Mouse (Mus musculus) common myeloid progenitor, adult 5-6 weeks (primary cell): ENCODE measurements around the gene Nradd. TPM values are rescaled to one million over a fixed set of nuclear protein-coding genes. Genes with fewer than 3 reads are reported as not detected.

Experiments
- ATAC-seq: replicated peaks from 2 replicates; pipeline ENCODE4 v1.8.0; 2016; ENCODE audit warnings: low read depth, mild to moderate bottlenecking, moderate TSS enrichment, inconsistent platforms; ENCODE audit not compliant: poor library complexity, severe bottlenecking
- total RNA-seq: library from RNA; stranded (forward); fragments of 200-1000, 187-1606 nt; gene quantifications from 2 replicates; pipeline ENCODE4 v1.2.3, GENCODE M21; 2017

Gene Nradd
- total RNA-seq: 2.1 and 5.8 TPM in 2 replicates

DNA sequence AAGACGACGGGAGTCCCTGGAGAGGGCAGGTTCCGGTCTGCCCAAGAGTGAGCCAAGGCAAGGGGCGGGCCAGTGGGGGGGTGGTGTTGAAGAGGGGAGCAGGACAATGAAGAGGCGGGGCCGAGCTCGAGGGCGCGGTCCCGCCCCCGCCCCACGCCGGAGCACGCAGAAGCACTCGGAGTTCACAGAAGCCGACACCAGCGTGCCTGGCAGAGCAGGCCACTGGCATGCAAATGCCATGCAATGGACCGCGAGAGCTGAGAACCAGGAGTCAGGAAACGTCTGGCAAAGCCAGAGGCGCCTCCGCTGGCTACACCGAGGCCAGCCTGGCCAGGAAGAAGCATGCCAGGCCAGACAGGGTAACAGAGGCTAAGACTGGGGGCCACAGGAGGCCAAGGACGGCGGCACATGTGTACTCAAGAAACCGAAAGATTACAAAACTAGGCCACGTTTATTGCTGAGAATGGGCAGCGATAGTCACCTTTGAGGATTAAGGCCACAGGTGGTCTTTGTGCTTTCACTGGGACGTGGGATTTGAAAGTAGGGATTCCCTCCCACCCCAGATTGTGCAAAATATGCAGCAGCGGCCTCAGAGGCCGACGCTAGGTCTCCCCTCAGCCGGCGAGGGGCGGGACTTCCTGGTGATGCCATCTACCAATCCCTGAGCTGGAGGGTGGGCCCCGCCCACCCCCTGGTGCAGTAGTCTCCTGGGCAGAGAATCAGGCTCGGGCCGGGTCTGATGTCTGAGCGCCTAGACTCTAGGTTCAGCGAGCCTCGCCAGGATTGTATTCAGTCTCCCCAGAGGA, at the start of gene Nradd:
Gene Nradd (minus strand): TSS at position 92 of the 806 bp plus-strand sequence.
- peak; percentile 84 for ATAC-seq

DNA sequence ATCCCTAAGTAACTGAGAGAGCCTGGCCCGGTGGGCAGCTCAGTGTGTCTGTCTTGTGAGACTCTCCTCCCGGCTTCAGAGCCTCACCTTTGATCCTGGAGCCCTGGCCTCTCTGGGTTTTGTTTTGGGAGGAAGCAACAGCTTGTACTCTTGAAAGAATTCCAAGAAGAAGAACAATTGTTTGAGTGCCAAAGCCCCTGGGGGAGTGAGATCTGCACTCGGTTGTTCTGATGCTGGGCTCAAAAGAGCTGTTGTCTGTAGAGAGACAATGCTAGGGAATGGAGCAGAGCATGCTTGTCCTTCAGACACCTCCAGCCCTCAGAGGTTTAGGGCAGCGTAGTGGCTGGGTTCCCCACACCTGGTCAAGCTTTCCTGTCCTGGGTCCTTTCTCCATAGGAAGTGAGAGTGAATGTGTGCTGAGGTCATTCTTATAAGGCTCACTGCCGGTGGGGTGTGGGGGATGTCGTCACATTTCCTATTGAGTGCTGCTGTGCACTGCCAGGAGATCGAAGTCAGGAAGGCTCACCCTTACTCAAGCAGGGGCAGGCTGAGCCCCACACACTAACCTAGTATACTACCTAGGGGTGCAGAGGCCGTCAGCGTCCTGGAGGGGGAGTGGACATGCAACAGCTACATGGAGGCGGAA, 49.0 kb upstream of the Nradd start:
- ATAC-seq: 0 out of 2 replicates have a peak, but pooled peaks have one; percentile 6

DNA sequence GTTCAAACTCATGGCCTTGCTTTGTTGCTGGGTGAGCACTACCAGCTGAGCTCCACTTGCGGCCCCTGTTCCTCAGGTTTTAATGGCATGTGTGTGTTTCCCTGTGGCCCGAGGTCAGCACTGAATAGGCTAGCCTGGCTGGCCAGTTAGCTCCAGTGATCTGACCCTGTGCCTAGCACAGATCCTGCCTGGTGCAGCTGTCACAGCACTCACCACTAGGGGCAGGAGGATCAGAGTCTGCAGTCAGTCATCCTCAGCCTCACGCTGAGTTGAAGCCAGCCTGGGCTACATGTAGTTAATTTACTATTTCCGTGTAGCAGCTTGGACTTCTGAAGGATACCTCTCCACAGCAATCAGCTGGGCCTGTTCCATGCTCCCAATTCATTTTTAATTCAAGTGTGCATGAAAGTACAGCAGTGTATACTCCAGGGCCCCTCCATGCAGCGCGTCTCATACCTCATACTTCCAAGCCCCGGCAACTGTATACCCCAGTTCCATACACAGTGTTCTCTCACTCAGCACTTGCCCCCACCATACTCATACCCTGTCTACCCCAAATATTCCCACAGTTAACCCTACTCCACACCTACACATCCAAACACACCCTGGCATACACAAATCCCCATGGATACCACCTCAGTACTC, 48.3 kb upstream of the Nradd start:
- ATAC-seq: peak; percentile 28; the same call in 1 of the 2 replicates

DNA sequence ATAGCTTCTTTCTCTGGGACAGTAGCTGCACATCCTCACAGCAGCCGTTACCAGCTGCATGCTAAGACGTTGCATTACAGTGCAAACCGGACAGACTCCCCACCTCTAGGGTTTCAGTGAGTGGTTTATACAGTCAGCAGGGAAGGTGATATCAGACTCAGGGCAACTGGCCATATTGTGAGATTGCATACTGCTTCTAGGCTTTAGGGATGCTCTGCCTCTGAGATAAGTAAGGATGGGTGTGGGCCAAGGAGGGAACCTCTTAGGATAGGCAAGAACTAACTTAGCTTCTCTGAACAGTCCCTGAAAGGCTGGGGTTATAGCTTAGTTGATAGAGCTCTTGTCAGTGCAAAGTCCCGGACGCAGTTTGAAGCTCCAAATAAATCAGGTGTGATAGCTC, 45.5 kb upstream of the Nradd start:
- ATAC-seq: no peak

- ATAC-seq: peak; percentile 49
Measured at GRCm38 (mm10) chr9:110668601-110669293, 44.5 kb upstream of the Nradd start.

- ATAC-seq: 0 out of 2 replicates have a peak, but pooled peaks have one; percentile 12
Measured at GRCm38 (mm10) chr9:110667219-110667836, 43.1 kb upstream of the Nradd start.

DNA sequence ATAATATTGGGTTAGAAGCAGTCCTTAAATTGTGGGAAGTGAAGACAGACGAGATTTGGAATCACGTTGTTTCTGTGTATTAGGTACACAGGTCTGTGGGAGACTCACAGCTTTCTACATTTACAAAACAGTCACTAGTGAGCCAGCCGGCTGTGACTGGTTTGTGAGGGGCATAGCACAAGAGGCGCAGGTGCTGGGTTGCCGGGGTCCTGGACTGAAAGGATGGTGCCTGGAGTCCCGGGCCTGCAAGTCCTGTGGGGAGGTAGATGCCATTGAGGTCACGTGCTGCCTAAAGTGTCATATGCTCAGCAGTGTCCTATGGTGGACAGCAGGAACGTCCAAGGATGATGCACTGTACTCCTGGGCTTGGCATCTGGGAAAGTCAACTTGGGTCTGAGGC, 42.1 kb upstream of the Nradd start:
- ATAC-seq: no peak

- ATAC-seq: peak; percentile 90
Measured at GRCm38 (mm10) chr9:110665912-110666311, 41.7 kb upstream of the Nradd start.

- no peak for ATAC-seq
Measured at GRCm38 (mm10) chr9:110662844-110663243, 38.6 kb upstream of the Nradd start.

DNA sequence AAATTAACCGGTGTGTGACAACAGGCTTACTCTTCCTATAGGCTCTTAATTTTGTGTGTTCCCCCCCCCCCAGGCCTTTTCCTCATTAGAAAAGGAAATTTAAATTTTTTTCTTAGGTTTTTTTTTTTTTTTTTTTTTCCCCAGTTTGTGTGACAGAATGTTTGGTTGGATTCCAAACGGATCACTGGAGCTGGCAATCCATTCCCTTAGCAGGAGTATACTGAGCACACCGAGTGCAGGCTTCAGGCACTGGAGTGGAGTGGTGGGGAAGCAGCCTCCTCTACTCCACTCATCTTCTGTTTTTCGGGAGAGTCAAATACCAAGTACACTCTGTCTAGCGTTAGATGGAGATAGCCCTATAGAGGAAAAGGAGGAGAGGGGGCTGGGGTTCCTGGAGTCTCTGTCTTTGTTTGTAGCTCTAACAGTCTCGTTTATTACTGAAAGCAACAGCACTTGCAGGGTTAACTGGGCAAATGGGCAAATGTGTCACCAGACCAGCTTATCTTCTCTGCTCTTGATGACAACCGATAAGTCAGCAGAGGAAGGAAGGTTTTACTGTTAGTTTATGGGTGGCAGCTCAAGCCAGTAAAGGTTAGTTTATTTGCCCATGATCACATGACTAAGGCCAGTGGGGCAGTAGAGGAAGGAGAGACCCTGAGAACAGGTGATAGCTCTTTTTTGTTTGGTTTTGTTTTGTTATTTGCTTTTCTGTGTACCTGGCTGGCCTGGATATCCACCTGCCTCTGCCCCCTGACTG, 36.8 kb upstream of the Nradd start:
- no peak for ATAC-seq

GRCm38 (mm10) chr9:110660208-110660607, 36.0 kb upstream of the Nradd start:
- no peak for ATAC-seq

DNA sequence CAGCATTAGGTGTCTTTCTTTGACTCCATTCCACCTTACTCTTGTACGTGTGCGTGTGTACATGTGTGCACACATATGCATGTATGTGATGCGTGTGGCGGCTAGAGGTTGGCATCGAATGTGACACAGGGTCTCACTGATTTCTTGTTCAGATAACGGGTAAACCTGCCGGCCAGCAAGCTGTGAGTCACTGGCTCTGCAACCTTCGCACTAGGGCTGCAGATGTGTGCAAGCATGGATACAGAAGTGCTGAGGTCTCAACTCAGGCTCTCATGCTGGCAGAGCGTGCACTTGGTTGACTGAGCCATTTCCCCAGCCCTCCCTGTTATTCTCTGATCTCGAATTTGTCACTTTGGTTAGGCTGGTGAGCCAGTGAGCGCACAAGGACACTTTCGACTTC, 35.3 kb upstream of the Nradd start:
- ATAC-seq: no peak

DNA sequence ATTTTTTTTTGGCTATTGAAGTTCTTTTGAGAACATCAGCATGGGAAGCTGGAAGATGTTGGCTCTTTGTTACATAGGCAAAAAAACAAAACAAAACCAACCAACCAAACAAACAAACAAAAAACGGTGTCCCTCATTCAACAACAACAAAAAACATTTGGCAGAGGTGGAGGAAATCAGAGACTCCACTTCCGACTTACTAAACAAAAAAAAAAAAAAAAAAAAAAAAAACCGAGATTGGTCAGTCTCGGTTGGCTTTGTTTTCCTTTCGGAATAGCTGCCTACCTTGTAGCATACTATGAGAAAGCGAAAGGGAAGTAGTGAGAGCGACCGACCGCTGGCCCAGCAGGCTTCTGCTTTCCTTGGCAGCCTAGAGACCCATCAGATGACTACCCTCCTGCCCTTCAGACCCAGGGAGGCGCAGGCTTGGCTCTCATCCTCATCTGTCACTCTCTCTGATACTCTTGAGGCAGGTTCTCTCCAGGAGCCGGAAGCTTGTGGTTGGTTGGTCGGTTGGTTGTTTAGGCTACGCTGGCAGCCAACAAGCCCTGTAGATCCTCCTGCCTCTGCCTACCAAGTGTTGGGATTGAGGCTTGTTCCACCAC, 33.3 kb upstream of the Nradd start:
- peak; percentile 43 for ATAC-seq

DNA sequence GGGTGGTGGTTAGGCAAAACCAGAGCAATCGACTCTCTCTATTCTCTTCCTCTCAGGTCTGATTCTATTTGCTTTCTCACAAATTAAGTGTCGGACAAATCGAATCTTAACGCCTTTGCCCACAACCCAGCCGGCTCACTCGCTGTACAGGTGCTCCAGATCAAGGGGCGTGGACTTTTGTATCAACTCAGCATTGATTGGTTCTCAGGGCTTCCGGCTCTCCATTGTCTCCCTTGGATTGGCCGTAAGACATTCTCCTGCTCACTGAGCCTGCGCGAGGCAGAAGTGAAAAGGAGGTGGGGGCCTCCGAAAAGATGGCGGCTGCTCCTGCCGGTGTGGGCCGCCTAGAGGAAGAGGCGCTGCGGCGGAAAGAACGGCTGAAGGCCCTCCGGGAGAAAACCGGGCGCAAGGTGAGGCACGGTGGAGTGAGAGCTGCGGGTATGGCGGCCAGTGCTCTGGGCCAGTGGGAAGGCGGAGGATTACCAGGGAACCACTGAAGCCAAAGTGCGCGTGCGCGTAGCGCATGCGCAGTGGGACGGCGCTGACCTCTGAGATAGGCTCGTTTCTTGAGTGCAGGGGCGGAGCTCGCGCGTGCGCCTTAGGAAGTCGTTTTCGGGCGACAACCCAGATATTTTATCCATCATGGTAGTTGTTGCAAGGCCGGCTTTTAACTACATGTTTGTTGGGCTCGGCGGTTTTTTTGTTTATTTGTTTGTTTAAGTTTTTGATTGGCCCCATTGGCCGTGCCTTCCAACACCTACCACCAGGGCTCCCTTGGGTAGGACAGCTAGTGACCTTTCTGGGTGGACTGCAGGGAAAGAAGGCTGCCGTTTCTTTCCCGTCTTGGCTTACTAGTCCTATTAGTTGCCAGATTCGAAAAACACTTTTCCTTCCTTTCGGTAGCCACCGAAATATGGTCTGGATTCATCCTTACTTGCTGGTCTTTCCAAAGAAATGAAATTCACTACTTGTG, 32.3 kb upstream of the Nradd start, which contains the start of gene Ccdc12:
Gene Ccdc12 (plus strand): TSS at position 255 of the 973 bp plus-strand sequence.
- peak; percentile 66 for ATAC-seq

DNA sequence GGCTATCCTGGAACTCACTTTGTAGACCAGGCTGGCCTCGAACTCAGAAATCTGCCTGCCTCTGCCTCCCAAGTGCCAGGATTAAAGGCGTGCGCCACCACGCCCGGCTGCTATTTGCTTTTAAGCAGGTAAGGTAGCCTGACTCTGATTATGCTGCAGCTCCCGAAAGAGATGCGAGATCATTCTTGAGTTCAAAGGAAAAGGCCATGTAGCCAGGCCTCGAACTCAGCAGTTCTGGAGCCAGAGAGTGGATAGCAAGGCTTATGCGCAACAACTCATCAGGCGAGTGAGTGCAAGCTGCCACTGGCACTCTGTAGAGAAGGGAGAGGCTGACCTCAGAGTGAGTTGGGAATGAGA, 31.4 kb upstream of the Nradd start:
- no peak for ATAC-seq

- ATAC-seq: no peak
Measured at GRCm38 (mm10) chr9:110654726-110655650, 30.7 kb upstream of the Nradd start.
